Mouse (Mus musculus): ENCODE measurements at regions not wholly inside any gene's neighbourhood (a gene's known extent, or its start where the extent isn't known, plus 50 kb on each side); places are given as distances from the start of the nearest gene placed in this dataset.

GRCm38 (mm10) chr1:121178611-121179245 lies 153.7 kb downstream of the Insig2 start:
- no peak for ATAC-seq (ENCODE audit: low read depth)
- no peak overlapping the region for H3K27ac ChIP-seq (replicated peaks; ENCODE audit: low read depth, low read length)
- peak; percentile 5 for DNase-seq (ENCODE audit: low spot score)

DNA sequence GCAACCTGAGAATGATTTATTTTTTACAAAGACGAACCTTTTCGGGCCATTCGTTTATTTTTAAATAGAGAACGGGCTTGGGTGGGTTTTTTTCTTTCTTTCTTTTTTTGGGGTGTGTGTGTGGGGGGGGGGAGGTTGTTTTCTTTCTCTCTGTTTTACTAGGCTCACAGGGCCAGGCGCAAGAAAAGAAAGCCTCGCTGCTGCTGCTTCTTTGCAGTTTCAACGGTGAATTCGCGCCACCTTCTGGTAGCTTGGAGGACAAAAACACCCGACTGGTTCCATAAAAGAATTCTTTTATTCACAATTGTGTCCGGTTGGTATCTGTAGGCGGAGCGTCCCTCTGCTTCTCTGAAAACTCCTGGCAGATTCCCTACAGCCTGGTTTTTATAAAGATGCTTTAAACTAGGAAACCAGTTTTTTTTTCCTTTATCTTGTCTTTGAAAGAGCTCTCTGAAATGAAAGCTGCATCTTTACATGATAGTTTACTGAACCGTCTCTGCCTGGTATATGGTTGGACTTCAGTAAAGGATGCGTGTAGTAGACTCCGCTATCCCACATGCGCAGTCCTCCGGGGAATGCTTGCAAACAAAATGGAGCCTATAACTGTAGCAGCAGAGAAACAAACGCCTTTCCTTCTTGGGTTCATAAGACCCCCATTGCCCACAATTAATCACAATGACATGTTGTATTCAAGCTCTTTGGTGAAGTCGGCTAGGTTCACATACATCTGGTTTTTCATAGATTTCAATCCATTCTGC lies 151.9 kb downstream of the Insig2 start:
- WGBS, result 19% methylated on average over 20 of the region's 20 CpGs
- ATAC-seq (ENCODE audit: low read depth) (peak; percentile 74), DNase-seq (ENCODE audit: low spot score) (peak; percentile 95)
- Histone ChIP-seq H3K9ac (ENCODE audit: low read depth, low read length) (no peak overlapping the region), H3K27ac (replicated peaks; ENCODE audit: low read depth, low read length) (no peak overlapping the region), H3K4me2 (ENCODE audit: low read depth, low read length) (peak overlapping the region; percentile 35), H3K4me1 (ENCODE audit: control insufficient read depth, insufficient read depth, low read length) (peaks cover 4% of the 10 kb centered on the region; the same call in 1 of the 2 replicates), H3K36me3 (ENCODE audit: control insufficient read depth, insufficient read depth, low read length) (no peaks in the 10 kb centered on the region), H3K9me3 (ENCODE audit: control insufficient read depth, low read length) (no peaks in the 10 kb centered on the region), H3K27me3 (replicated peaks; ENCODE audit: control insufficient read depth, insufficient read depth, low read length) (peaks cover 58% of the 10 kb centered on the region), H3K4me3 (ENCODE audit: low read depth, low read length) (no peak overlapping the region)

More at GRCm38 (mm10) chr1:121178611-121179245, 153.7 kb downstream of the Insig2 start:
- Histone ChIP-seq H3K27me3 (replicated peaks; ENCODE audit: control insufficient read depth, insufficient read depth, low read length) (peaks cover 63% of the 10 kb centered on the region), H3K36me3 (ENCODE audit: control insufficient read depth, insufficient read depth, low read length) (no peaks in the 10 kb centered on the region), H3K4me2 (ENCODE audit: low read depth, low read length) (peak overlapping the region; percentile 26; the same call in 1 of the 2 replicates), H3K9ac (ENCODE audit: low read depth, low read length) (no peak overlapping the region), H3K4me1 (ENCODE audit: control insufficient read depth, insufficient read depth, low read length) (peaks cover 4% of the 10 kb centered on the region; the same call in 1 of the 2 replicates), H3K4me3 (ENCODE audit: low read depth, low read length) (0 out of 2 replicates have a peak overlapping the region, but pooled peaks have one; percentile 10), H3K9me3 (ENCODE audit: control insufficient read depth, low read length) (0 out of 2 replicates have a peak, but pooled peaks cover 5% of the 10 kb centered on the region)
- WGBS, result 2% methylated on average over 17 of the region's 17 CpGs

DNA sequence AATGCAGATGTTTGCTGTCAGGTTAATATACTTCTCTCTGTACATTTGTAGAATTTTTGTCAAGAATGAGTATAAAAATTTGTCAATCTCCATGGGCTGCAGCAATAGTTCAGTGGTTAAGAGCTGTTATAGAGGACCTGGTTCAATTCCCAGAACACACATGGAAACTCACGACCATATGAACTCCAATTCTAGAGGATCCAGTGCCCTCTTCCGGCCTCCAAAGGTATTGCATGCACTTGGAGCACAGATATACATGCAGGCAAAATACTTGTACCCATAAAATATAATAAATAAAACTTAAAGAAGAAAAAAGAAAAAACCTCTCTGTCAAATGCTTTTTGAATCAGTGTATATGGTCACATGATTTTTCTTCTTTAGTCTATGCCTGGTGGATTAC lies 143.5 kb downstream of the Insig2 start:
- Histone ChIP-seq H3K36me3 (ENCODE audit: control insufficient read depth, insufficient read depth, low read length) (no peaks in the 10 kb centered on the region), H3K9ac (ENCODE audit: low read depth, low read length) (no peak overlapping the region), H3K9me3 (ENCODE audit: control insufficient read depth, low read length) (peaks cover 4% of the 10 kb centered on the region; the same call in 1 of the 2 replicates), H3K27me3 (replicated peaks; ENCODE audit: control insufficient read depth, insufficient read depth, low read length) (no peaks in the 10 kb centered on the region; the same call in 1 of the 2 replicates), H3K4me2 (ENCODE audit: low read depth, low read length) (no peak overlapping the region), H3K4me3 (ENCODE audit: low read depth, low read length) (no peak overlapping the region), H3K4me1 (ENCODE audit: control insufficient read depth, insufficient read depth, low read length) (no peaks in the 10 kb centered on the region), H3K27ac (replicated peaks; ENCODE audit: low read depth, low read length) (no peak overlapping the region)
- ATAC-seq (ENCODE audit: low read depth) (no peak), DNase-seq (ENCODE audit: low spot score) (no peak)
- WGBS, result 39% methylated on average over 2 of the region's 2 CpGs

DNA sequence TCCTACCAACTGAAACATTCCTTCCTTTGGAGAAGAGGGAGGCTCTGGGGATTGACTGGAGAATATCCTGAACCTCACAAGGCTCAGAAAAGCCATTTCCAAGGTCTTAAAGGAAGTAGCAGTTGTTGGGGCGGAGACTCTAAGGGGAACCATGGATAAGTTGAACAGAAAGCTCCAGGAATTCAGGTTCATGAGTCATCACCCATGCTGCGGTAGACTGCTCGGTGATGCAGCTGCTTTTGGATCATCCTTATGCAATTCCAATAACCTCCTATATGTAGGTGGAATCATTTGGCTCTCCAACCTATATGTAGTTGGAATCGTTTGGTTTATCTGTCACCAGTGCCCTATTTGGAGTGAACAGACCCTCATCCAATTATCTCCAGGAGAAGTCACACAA lies 137.6 kb downstream of the Insig2 start:
- no peak for ATAC-seq (ENCODE audit: low read depth)
- 91% methylated on average over 4 of the region's 4 CpGs for WGBS
- H3K27me3 ChIP-seq (replicated peaks; ENCODE audit: control insufficient read depth, insufficient read depth, low read length), result no peaks in the 10 kb centered on the region

DNA sequence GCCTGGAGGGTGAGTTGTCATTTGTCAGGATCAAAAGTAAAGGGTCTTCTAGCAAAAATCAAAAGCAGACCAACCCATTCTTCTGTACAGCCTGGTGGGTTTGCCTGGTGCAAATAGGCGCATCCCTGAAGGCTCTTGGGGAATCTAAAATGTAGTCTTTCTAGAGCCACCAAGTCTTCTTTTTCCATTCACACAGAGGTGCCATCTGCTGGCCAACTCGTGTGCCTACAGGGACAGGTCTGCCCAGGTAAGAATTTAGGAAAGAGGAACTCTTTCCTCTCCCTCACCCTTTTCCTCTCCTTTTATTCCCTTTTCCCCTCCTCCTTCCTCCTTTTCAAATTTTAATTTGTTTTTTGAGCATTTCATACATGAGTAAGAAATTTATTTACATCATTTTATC lies 116.5 kb downstream of the Insig2 start:
- no peaks in the 10 kb centered on the region for H3K9me3 ChIP-seq (ENCODE audit: control insufficient read depth, low read length)
- no peak overlapping the region for H3K27ac ChIP-seq (replicated peaks; ENCODE audit: low read depth, low read length)
- no peaks in the 10 kb centered on the region for H3K36me3 ChIP-seq (ENCODE audit: control insufficient read depth, insufficient read depth, low read length)
- no peak overlapping the region for H3K4me3 ChIP-seq (ENCODE audit: low read depth, low read length)
- H3K4me2 ChIP-seq (ENCODE audit: low read depth, low read length), result no peak overlapping the region
- peak; percentile 11 for DNase-seq (ENCODE audit: low spot score)
- no peak overlapping the region for H3K9ac ChIP-seq (ENCODE audit: low read depth, low read length)
- no peaks in the 10 kb centered on the region for H3K27me3 ChIP-seq (replicated peaks; ENCODE audit: control insufficient read depth, insufficient read depth, low read length)
- ATAC-seq (ENCODE audit: low read depth), result no peak
- H3K4me1 ChIP-seq (ENCODE audit: control insufficient read depth, insufficient read depth, low read length), result no peaks in the 10 kb centered on the region
- WGBS, result 18% methylated on average over 2 of the region's 2 CpGs

More for the DNA sequence above, 137.6 kb downstream of the Insig2 start:
- H3K27ac ChIP-seq (replicated peaks; ENCODE audit: low read depth, low read length), result no peak overlapping the region
- H3K4me2 ChIP-seq (ENCODE audit: low read depth, low read length), result no peak overlapping the region
- no peak overlapping the region for H3K9ac ChIP-seq (ENCODE audit: low read depth, low read length)
- H3K4me3 ChIP-seq (ENCODE audit: low read depth, low read length), result no peak overlapping the region
- H3K36me3 ChIP-seq (ENCODE audit: control insufficient read depth, insufficient read depth, low read length), result no peaks in the 10 kb centered on the region
- H3K4me1 ChIP-seq (ENCODE audit: control insufficient read depth, insufficient read depth, low read length), result no peaks in the 10 kb centered on the region
- no peaks in the 10 kb centered on the region for H3K9me3 ChIP-seq (ENCODE audit: control insufficient read depth, low read length)
- no peak for DNase-seq (ENCODE audit: low spot score)

- DNase-seq (ENCODE audit: low spot score) (no peak), ATAC-seq (ENCODE audit: low read depth) (no peak)
- Histone ChIP-seq H3K4me1 (ENCODE audit: control insufficient read depth, insufficient read depth, low read length) (no peaks in the 10 kb centered on the region), H3K4me2 (ENCODE audit: low read depth, low read length) (no peak overlapping the region), H3K27me3 (replicated peaks; ENCODE audit: control insufficient read depth, insufficient read depth, low read length) (no peaks in the 10 kb centered on the region), H3K9ac (ENCODE audit: low read depth, low read length) (no peak overlapping the region), H3K36me3 (ENCODE audit: control insufficient read depth, insufficient read depth, low read length) (no peaks in the 10 kb centered on the region), H3K27ac (replicated peaks; ENCODE audit: low read depth, low read length) (no peak overlapping the region), H3K9me3 (ENCODE audit: control insufficient read depth, low read length) (no peaks in the 10 kb centered on the region), H3K4me3 (ENCODE audit: low read depth, low read length) (no peak overlapping the region)
- 82% methylated on average over 11 of the region's 11 CpGs for WGBS
These were observed 108.1 kb downstream of the Insig2 start for GRCm38 (mm10) chr1:121224250-121224649.

GRCm38 (mm10) chr1:121226466-121227232 lies 105.7 kb downstream of the Insig2 start:
- Histone ChIP-seq H3K9me3 (ENCODE audit: control insufficient read depth, low read length) (no peaks in the 10 kb centered on the region), H3K4me1 (ENCODE audit: control insufficient read depth, insufficient read depth, low read length) (no peaks in the 10 kb centered on the region), H3K27ac (replicated peaks; ENCODE audit: low read depth, low read length) (no peak overlapping the region), H3K4me3 (ENCODE audit: low read depth, low read length) (no peak overlapping the region), H3K36me3 (ENCODE audit: control insufficient read depth, insufficient read depth, low read length) (no peaks in the 10 kb centered on the region), H3K27me3 (replicated peaks; ENCODE audit: control insufficient read depth, insufficient read depth, low read length) (no peaks in the 10 kb centered on the region), H3K9ac (ENCODE audit: low read depth, low read length) (no peak overlapping the region), H3K4me2 (ENCODE audit: low read depth, low read length) (no peak overlapping the region)
- ATAC-seq (ENCODE audit: low read depth) (no peak), DNase-seq (ENCODE audit: low spot score) (peak; percentile 37)
- 65% methylated on average over 15 of the region's 15 CpGs for WGBS

DNA sequence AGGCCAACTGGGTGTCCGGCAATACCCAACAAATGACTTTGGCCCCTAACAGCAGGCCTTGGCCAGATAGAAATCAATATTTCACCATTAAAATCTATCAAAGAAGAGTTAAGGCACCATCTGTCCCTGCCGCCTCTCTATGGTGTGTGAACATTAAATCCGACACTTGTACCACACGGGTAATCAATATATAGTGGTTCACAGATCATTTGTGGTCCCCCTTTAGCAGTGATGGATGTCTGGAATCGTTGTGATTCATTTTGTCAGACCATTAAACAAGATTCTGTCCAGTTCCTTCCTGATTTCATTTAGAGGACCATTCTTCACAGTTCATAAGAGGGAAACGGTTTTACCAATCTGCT lies 105.2 kb downstream of the Insig2 start:
- 78% methylated on average over 6 of the region's 6 CpGs for WGBS

More for the DNA sequence above, 105.2 kb downstream of the Insig2 start:
- Histone ChIP-seq H3K4me2 (ENCODE audit: low read depth, low read length) (no peak overlapping the region), H3K4me1 (ENCODE audit: control insufficient read depth, insufficient read depth, low read length) (no peaks in the 10 kb centered on the region), H3K27ac (replicated peaks; ENCODE audit: low read depth, low read length) (no peak overlapping the region), H3K27me3 (replicated peaks; ENCODE audit: control insufficient read depth, insufficient read depth, low read length) (no peaks in the 10 kb centered on the region), H3K9me3 (ENCODE audit: control insufficient read depth, low read length) (no peaks in the 10 kb centered on the region), H3K4me3 (ENCODE audit: low read depth, low read length) (no peak overlapping the region), H3K36me3 (ENCODE audit: control insufficient read depth, insufficient read depth, low read length) (no peaks in the 10 kb centered on the region), H3K9ac (ENCODE audit: low read depth, low read length) (no peak overlapping the region)
- no peak for ATAC-seq (ENCODE audit: low read depth)
- no peak for DNase-seq (ENCODE audit: low spot score)

All from embryonic facial prominence, embryonic 14.5 days (tissue).